Mouse (Mus musculus) cerebellum, adult 9-10 months (tissue): Measurements from ENCODE around the gene Ykt6.
"Not testable (repeated sequence)": the region's sequence is repeated elsewhere in the genome, so short reads cannot be mapped to it uniquely, and the experiment has no call there.

ENCODE experiments used
- DNase-seq: peaks from one replicate; pipeline ENCODE4 v3.0.0; 2022

Gene Ykt6

GRCm38 (mm10) chr11:5955546-5956276 is at the start of gene Ykt6:
TSS of gene Ykt6 (plus strand) at chr11:5955693.
- peak; percentile 93 for DNase-seq

GRCm38 (mm10) chr11:5905778-5906518 is 49.5 kb upstream of the Ykt6 start:
- no peak for DNase-seq

- DNase-seq, result no peak
Measured at GRCm38 (mm10) chr11:5907096-5907495, 48.4 kb upstream of the Ykt6 start.

- DNase-seq, result no peak
Measured at GRCm38 (mm10) chr11:5908642-5909041, 46.9 kb upstream of the Ykt6 start.

- peak; percentile 85 for DNase-seq
Measured at GRCm38 (mm10) chr11:5912635-5913034, 42.9 kb upstream of the Ykt6 start.

- peak; percentile 42 for DNase-seq
Measured at GRCm38 (mm10) chr11:5913256-5913655, 42.2 kb upstream of the Ykt6 start.

GRCm38 (mm10) chr11:5913936-5914335 is 41.6 kb upstream of the Ykt6 start:
- no peak for DNase-seq

GRCm38 (mm10) chr11:5914940-5915339 is 40.6 kb upstream of the Ykt6 start:
- DNase-seq, result no peak

- peak; percentile 70 for DNase-seq
Measured at GRCm38 (mm10) chr11:5915429-5916177, 39.9 kb upstream of the Ykt6 start.

- peak; percentile 64 for DNase-seq
Measured at GRCm38 (mm10) chr11:5916178-5916548, 39.3 kb upstream of the Ykt6 start.

GRCm38 (mm10) chr11:5918111-5918510 is 37.4 kb upstream of the Ykt6 start:
- no peak for DNase-seq

GRCm38 (mm10) chr11:5919606-5920005 is 35.9 kb upstream of the Ykt6 start:
- no peak for DNase-seq

GRCm38 (mm10) chr11:5920323-5920960 is 35.1 kb upstream of the Ykt6 start:
- no peak for DNase-seq

- DNase-seq, result no peak
Measured at GRCm38 (mm10) chr11:5924699-5925098, 30.8 kb upstream of the Ykt6 start.

GRCm38 (mm10) chr11:5926696-5927220 is 28.7 kb upstream of the Ykt6 start:
- no peak for DNase-seq

GRCm38 (mm10) chr11:5930578-5930977 is 24.9 kb upstream of the Ykt6 start:
- no peak for DNase-seq

GRCm38 (mm10) chr11:5931947-5932346 is 23.5 kb upstream of the Ykt6 start:
- DNase-seq, result not testable (repeated sequence)

GRCm38 (mm10) chr11:5934531-5934930 is 21.0 kb upstream of the Ykt6 start:
- not testable (repeated sequence) for DNase-seq

- no peak for DNase-seq
Measured at GRCm38 (mm10) chr11:5942966-5943365, 12.5 kb upstream of the Ykt6 start.

GRCm38 (mm10) chr11:5945096-5945495 is 10.4 kb upstream of the Ykt6 start:
- DNase-seq, result no peak

- DNase-seq, result no peak
Measured at GRCm38 (mm10) chr11:5947796-5948195, 7.7 kb upstream of the Ykt6 start.

GRCm38 (mm10) chr11:5948546-5949250 is 6.8 kb upstream of the Ykt6 start:
- no peak for DNase-seq
